Mouse (Mus musculus) frontal cortex, postnatal 25 days (tissue): ENCODE results near the gene Cyp4f37.
"Not testable (repeated sequence)": the region's sequence is repeated elsewhere in the genome, so short reads cannot be mapped to it uniquely, and the experiment has no call there.

Experiments used
- DNase-seq, 2 experiments: peaks; one replicate each; pipeline ENCODE4 v3.0.0; 2022; ENCODE audit warnings: low spot score in 2 of 2

The Cyp4f37 gene

DNA sequence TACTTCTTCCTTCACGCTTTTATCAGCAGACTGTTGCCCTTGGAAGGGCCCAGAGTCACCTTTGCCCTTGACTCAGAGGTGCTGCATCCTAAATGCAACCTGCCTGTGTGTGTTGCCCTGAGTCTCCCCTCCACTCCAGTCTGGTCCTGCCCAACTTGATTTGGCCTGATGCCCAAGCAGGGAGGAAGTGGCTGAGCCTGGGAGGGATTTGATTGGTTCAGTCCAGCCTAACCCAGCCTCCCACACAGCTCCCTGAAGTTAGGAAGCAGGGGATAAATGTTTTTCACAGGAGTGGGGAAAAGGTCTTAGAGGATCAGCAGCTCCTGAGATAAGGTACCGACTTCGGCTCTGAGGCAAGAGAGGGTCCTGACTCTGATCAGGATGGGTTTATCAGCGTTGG lies at the start of gene Cyp4f37:
TSS of gene Cyp4f37 (plus strand) at position 292 of the 400 bp plus-strand sequence.
- DNase-seq = not testable (repeated sequence)

DNA sequence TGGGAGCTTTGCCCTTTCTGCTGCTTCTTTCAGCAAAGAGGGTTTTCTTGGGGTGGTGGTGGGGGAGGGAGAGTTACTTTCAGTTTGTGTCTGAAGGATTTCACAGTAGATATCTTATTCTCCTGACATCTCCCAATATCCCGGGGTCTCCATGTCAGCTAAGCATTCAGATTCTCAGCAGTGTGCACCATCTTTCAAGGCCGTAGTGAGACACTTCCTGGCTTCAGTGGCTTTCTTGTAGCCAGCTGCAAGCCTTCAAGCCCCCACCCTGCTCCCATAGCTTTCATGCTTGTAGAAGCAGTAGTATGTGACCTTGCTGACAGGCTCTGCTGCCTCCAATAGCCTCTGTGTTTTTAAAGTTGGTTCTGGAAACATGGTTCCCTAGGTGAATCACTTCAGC lies 47.8 kb upstream of the Cyp4f37 start:
- not testable (repeated sequence) for DNase-seq

DNA sequence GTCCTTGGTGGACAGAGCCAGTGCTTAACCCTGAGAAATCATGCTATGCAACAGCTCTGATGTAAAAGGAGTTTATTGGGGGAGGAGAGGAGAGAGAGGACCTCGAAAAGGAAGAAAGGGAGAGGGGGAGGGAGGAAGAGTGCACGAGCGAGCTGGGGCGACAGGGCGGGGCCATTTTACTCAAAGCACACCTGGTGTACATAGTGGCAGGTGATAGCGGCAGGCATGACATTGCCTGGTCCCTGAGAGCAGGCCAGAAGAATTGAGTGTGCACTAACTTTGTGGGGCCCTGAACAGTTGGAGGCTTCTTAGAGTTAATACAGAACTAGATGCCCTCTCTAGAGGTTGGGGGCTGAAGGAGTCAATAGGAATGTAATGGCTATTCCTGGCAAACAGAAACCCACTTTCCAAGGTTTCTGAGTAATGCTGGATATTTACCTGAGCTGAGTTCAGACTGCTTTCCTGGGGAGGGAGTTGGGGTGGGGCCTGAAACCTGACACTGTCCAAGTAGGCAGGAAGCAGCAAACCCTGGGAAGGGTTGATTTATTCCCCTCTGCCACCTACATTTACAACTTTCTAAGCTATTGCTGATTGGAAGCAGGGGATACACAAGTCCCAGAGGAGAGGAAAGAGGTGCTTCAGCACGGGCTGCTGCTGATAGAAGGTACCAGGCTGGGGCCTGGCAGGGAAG lies 43.5 kb upstream of the Cyp4f37 start:
- no peak for DNase-seq

DNA sequence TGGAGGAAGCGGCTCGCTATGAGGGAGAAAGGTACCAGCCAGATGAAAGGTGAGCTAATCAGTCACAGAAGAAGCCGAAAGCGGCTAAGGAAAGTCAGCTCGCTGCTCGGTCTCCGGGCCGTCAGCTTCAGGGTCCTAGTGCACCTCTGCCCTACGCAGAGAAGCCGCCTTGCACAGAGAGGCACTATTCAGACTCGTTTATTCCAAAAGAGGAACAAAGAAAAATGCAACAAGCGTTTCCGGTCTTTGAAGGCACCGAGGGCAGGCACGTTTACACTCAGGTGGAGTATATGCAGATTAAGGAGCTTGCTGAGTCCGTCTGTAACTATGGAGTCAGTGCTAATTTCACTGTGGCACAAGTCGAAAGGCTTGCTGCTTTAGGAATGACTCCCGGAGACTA lies 24.6 kb upstream of the Cyp4f37 start:
- DNase-seq = no peak

DNA sequence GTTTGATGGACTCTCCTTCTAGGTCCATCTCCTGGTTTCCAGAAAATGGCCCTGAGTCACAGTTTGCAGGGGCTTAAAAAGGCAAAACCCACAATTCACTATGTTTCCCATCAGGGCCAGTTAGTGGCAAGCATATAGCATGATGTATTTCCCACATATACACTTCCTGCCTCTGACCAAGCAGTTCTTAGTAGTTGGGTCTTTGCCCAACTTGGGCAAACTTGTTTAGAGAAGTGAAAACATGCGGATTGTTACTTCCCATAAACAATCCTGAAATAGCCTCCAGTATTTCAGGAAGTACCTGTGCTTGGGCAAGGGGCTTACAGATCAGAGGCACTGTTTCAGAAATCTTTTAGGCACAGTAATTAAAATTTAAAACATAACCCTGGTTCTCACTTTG lies 13.1 kb upstream of the Cyp4f37 start:
- no peak for DNase-seq

DNA sequence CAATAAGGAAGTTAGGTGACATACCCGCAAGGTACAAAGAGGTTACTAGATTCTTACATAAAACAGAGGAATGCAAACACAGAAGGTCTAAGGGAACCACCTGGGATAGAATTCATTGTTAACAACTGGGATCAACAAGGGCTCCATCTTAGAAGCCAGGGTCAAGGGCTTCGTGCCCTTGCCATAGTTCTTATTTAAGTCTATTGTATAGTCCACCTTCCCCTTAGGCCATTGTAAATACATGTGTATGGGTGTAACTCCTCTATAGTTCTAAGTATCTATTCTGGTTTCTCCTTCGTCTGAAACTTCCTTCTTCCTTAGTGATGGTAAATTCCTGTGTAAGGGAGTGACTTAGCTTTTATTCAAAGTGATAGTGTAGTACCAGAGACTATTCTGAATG lies 10.9 kb upstream of the Cyp4f37 start:
- not testable (repeated sequence) for DNase-seq

DNA sequence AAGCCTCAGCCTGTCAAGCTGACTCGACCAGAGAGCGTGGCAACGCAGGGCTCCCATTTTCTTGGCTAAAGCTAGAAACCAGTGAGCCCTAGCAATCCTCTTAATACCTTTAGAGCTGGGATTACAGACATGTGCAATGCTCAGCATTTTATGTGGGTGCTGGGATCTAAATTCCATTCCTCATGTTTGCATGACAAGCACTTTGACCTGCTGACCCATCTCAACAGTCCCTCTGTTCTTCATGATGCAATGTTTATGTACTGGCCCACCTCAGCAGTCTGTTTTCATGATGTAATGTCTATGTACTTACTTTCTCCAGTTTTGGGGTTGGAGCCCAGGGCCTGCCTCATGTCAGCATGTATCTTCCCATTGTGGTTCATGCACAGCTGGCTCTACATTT lies 10.2 kb upstream of the Cyp4f37 start:
- DNase-seq = no peak

DNA sequence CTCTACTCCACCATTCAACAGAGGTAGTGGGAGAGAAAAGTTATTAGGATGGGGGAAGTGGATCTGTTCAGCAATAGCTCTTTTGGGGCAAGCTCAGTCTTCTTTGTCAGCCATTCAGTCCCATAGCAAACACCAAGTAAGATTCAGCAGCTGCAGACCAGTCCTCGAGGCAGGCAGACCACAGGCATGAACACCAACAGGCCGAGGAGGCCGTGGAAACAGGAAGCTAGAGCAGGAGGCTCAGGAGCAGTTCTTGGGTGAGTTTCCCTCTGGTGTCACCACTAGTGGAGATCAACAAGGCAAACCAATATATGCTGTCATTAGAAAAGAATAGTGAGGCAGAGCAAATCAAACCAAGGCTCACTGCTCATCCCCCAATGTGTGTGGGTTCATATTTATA lies 8.7 kb upstream of the Cyp4f37 start:
- DNase-seq = no peak

DNA sequence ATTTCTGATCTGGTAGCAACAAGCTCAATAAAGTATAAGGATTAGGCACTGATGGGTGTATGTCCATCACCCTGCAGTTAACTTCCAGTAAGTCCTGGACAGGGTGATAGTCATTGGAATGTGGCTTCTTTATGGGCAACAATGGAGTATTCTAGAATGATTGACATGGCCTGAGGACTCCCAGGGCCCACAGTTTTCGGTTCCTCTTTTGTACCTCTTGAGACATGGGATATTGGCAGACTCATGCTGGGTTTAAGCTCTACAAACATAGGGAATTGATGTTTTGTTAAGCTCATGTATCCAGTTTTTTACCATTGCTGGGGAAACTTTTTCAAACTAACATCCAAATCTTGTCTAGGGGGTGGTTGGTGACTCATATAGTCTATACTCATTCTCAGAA lies 3.9 kb upstream of the Cyp4f37 start:
- no peak for DNase-seq

DNA sequence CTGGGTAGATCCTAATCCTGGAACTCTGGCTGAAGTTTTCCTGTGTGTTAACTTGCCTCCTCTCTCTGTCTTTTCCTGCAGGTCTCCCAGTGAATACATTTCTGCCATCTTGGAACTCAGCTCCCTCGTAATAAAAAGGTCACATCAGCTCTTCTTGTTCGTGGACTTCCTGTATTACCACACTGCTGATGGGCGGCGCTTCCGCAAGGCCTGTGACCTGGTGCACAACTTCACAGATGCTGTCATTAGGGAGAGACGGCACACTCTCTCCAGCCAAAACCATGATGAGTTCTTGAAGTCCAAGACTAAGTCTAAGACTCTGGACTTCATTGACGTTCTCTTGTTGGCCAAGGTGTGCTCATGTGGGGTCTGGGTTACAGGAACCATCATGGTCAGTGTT lies 8.6 kb downstream of the Cyp4f37 start:
- not testable (repeated sequence) for DNase-seq

DNA sequence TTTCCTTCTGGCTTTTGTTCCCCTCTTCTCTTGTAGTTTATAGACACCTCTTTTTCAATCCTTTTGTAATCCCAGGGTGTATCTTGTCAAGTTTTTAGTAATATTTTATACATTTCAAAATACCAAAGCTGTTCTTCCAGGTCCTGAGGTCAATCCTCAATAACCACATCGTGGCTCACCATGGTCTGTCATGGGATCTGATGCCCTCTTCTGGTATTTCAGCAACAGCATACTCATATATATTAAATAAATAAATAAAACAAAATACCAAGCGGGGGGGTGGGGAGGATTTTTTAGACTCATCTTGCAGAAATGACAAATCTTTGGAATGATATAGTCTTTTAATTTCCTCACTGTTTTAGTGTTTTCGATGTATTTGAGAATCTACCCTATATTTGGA lies 10.8 kb downstream of the Cyp4f37 start:
- no peak for DNase-seq

DNA sequence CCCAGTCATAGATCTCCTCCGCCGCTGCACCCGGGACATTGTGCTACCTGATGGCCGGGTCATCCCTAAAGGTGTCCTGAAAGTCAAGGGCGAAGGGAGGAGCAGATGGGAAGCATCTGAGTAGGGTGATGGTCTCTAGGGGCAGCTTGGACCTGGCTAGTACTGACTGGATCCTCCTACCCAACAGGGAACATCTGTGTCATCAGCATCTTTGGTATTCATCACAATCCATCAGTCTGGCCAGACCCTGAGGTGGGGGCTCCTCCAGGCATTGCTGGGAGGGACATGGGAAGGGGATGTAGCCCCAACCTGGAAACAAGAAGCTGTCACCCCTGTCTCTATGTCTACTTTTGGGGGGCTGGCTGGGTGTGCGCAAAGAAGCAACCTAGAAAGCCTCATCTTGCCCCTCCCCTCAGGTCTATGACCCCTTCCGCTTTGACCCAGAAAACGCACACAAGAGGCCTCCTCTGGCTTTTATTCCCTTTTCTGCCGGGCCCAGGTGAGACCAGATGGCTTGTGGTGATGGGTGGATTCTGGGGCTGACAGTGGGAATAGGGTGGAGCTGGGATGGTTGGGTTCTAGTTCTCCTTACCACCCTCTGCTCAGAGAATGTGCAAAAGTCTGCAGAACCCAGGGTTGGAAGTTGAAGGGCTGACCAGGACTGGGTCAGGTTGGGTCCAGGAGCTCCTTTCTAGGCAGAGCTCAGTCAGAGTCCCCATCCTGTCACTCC lies 13.3 kb downstream of the Cyp4f37 start:
- not testable (repeated sequence) for DNase-seq

DNA sequence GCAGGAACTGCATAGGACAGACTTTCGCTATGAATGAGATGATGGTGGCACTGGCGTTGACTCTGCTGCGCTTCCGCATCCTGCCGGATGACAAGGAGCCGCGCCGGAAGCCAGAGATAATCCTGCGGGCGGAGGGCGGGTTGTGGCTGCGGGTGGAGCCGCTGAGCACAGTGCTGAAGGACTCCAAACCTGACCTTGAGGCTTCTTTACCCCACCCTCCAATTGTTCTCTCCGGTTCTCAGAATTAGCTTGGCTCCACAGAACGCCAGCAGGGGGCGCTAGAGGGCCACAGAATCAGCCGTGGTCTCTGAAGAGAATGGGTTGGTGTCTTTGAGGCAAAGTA lies 13.8 kb downstream of the Cyp4f37 start:
- peak; percentile 83 to 89 for DNase-seq

DNA sequence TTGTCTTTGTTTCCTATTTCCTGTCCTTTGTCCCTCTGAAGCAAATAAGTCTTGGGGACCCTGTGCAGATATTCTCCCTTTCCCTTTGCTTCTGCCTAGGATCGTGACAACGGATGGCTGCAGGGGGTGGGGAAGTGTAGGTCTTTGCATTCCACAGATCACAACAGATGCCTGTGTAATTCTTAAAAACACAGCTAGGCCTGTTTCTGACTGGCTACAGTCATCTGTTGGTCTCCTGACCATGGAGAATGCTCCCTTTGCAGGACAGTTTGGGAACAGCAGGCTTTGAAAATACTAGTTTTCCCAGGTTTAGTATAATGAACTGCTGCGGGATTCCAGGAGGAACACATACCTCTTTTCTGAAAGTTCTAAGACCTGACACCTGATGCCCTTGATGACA lies 15.2 kb downstream of the Cyp4f37 start:
- no peak for DNase-seq

DNA sequence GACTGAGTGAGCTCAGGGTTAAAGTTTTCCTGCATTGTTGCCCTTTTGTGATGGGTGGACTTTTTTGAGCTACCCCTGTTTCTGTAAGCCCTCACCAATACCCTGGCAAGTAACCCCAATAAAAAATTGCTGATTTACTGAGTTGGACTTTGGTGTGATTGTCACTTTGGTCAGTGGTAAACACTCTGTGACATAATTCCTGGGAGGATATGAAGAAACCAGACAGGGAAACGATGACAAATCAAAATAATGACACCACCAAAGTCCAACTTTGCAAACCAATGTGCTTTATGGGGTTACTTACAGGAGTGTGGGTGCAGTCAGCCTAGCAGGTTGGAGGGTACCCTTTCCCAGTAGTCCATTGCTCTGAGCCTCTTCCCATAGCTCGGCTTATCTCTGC lies 16.0 kb downstream of the Cyp4f37 start:
- no peak for DNase-seq

DNA sequence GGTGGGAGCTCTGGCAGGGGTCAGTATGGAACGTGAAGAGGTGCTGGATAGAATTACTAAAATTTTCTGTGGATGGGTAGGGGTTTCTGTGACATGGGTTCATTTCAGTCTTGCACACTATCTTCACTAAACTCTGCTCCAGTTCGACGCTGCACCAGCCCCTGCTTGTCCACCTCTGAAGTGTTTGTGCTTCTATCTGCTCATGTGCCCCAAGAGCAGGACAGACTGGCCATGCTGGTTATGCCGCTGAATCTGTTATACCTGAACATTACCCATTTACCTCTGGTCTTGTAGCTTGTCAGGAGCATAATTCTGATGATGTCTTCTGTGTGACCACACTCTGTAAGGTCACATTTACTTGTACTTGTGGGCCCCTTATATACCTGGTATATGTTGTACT lies 25.5 kb downstream of the Cyp4f37 start:
- no peak for DNase-seq

DNA sequence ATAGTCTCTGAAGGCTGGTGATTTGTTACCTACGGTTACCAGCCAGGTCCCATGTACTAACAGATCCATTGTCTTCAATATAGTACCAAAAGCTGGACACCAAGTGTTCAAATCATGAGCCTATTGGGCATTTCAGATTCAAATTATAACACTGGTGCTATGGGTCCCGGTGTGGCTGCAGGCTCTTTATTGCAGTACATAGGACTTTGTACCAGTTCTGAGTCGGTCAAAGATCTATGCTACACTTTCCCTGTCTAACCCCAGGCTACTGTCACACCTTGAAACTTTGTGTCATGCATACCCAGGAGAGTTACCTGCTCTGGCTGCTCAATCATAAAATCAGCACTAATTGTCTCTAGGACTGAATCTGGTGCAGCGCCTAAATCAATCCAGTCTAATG lies 32.8 kb downstream of the Cyp4f37 start:
- DNase-seq = no peak

DNA sequence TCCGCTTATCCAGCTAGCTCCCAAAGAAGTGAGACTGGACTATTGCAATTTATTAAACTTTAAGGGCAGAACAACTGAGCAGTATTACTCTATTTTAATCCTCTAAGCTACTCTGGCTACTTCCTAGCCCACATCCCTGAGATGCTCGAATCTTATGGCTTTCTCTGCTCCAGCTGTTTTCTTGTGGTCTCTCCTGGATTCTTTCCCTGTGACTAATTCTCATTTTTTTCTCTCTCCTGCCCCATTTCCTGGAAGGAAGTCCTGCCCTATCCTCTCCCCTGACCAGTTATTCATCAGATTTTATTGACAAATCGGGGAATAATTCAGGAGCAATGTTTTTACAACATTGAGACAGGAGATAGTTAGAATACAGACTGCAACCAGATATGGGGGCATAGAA lies 35.9 kb downstream of the Cyp4f37 start:
- DNase-seq = no peak

DNA sequence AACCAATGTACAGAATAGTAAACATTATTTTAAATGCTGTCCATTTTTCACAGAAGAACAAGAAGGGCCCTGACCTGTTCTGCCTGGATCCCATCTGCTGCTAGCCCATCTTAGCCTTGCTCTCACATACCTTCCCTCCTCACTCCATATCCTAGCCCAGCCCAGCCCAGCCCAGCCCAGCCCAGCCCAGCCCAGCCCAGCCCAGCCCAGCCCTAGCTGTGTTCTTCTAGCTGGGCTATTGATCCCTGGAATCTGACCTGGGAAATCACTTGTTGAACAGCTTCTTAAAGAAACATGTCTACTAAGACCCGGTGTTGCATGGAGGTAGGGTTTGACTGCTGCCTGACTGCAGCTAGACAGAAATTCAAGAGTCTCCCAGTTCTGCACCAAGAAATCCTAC lies 37.1 kb downstream of the Cyp4f37 start:
- DNase-seq = no peak

DNA sequence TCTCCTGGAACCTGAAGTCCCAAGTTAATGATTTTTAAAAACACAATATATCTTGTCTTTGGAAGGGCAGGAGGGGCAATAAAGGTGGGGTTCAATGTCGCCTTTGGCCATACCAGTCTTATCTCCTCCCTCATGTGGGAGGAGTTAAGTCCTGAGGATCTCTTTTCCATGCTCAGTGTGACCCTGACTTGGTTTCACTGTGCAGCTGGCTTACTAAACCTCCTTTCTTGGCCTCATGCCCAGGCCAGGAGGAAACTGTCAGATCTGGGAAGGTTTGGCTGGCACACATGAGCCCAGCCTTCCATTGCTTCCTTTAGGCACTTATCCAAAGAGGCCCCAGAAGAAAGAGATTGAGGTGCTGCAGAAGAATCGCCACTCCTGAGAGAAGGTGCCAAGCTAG lies 37.6 kb downstream of the Cyp4f37 start, which contains the start of gene Cyp4f40:
TSS of gene Cyp4f40 (plus strand) at position 189 of the 400 bp plus-strand sequence.
- no peak for DNase-seq

DNA sequence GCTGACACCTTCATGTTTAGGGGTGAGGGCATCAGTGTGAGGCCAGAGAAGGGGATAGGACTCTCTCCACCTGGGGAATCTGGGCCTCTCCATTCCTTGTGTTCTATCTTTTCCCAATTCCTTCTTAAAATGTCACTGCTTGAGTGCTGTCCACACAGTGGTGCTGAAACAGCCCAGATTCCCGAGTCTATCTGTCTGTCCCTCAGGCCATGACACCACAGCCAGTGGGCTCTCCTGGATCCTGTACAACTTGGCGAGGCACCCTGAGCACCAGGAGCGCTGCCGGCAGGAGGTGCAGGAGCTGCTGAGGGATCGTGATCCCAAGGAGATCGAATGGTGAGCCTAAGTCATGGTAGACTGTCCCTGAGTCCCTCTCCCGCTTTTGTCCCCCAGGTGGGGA lies 52.9 kb downstream of the Cyp4f37 start:
- no peak for DNase-seq

DNA sequence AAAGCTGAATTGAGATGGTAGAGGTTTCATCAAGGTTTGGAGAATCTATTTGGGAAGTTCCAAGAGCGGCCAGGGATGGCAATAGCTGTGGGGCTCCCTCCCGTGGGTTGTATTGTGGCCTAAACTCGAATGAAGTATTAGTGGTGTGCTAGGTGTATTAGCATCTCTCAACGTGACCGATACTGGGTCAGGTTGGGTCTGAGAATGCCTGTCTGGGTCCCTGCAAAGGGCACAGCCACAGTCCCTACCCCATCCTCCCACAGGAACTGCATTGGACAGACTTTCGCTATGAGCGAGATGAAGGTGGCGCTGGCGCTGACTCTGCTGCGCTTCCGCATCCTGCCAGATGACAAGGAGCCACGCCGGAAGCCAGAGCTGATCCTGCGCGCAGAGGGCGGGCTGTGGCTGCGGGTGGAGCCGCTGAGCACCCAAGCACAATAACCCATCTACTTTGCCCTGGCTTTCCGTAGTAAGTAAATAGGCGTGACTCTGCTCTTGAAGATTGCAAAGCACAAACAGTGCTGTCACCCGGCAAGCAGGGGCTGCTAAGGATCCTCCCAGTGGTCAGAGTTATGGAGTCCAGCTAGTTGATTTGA lies 55.0 kb downstream of the Cyp4f37 start:
- DNase-seq = no peak

DNA sequence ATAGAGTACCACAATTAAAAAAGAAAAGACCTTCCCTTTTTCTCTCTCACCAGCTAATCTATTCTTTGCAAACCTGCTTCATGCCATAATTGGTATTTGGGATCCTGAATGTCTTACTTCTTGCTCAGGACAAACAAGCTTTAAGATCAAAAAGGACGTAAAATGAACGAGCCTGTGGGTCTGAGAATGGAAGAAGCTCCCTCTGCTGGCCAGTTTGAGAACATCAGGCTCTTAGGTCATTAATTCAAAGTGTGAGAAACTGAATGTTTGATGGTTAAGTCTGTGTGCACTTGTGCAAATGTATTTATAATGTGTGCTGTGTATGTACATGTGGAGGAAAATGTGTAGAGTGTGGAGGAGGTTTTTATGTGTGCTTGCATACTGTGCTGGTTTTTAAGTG lies 59.3 kb downstream of the Cyp4f37 start:
- DNase-seq = peak; percentile 11 to 19
